Mouse (Mus musculus): ENCODE measurements around the gene Nop10. TPM values are rescaled to one million over a fixed set of nuclear protein-coding genes. Genes with fewer than 3 reads are reported as not detected.

The Nop10 gene
- 33.2 TPM for polyA plus RNA-seq (2014; fragmentation: Illumina TruSeq; extraction: RNeasy Lipid Tissue Mini Kit (QIAGEN cat#74804))

DNA sequence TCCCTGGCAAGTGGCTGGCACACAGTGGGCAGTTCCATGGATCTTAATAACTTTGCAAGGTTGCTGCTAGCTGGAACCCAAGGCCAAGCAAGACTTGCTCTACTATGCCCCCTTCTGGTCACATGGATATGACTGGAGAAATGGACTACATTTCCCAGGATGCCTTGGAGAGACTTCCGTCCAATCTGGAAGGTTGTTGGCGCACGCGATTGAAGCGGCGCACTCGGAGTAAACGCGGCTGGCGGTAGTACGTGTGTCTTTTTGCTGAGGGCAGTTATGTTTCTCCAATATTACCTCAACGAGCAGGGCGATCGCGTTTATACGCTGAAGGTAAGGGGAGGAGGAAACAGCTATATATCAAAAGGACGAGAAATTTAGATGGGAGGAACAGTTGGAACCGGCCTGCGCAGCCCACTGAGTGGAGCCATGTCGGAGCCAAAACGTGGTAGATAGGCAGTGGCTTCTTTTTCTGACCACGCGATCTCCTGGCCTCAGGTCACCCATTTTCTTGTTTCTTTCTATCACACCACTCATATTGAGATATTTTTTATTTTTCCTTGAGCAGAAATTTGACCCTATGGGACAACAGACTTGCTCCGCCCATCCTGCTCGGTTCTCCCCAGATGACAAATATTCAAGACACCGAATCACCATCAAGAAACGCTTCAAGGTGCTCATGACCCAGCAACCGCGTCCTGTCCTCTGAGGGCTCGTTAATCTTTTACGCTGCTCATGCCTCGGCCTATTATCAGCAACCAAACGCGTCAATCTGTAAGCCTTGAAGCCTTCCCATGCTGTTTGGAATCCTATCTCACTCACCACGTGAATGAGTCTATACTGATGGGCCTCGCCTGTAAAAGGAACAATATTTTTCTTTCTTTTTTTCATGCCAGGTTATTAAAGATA lies at the start of gene Nop10:
Gene Nop10 (plus strand): TSS at position 179 of the 906 bp plus-strand sequence.

DNA sequence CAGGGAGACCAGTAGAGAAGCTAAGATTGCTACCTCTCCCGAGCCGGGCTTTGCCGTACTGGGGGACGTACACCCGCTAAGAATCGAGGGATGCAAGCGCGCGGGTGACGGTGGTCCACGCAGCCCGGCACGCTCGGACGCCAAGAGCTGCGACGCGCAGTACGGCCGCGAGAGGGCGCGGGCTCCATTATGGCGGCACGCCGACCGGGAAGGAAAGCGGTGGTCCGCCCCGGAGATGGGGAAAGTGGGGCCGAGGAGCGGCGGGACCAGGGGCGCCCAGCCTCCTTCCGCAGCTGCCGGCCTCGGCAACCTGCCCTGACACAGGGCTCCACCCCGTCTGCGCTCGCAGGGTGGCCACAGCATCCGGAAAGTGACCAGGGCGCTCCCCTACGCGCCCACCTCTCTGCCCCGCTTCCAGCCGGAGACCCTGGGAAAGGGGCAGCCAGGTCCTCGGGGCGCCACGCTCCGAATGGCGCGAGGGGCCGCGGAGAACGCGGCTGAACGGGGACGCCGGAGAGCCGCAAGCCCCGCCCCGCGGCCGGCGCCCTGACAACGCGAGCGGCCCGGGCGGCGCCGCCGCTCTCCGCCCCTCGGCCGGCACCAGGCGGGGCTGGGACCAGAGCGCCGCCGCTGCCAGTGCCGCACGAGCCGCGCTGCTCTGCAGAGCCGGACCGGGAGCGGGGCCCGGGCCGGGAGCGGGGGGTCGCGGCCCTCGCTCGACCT lies 22.4 kb upstream of the Nop10 start, which contains the start of gene Lpcat4:
Gene Lpcat4 (plus strand): TSS at position 257 of the 723 bp plus-strand sequence.

DNA sequence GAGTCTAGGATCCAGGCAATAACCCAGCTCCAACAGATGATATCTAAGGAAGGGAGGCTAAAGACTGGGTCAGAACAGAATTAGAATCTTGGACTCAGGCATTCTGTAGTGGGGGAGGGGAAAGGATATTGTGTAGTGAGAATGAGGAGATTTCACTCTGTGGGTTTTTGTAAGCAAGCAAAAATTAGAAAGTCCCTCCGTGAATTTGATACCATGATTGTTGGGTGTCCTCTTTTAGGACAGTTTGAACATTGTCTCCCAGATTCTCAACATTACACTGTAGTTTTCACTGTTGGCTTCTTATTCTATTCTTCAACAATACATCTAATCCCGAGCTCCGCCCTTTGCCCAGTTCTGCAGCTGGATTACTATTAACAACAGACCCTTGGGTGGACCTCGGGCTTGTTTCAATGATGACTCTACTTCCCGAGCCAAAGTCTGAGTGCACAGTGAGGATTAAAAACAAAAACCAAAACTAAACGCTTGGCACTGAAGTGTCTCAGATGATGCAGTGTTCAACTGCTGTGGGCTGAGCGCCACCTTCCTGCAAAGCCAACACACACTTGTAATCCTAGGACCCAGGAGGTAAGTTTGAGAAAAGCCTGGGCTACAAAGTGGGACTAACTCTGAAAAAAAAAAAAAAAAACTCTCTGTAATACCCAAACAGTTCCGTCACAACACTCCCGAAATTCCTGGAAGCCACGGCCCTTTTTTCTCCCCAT lies 2.3 kb upstream of the Nop10 start, which contains the start of gene Nutm1:
Gene Nutm1 (minus strand): TSS at position 51 of the 722 bp plus-strand sequence.

DNA sequence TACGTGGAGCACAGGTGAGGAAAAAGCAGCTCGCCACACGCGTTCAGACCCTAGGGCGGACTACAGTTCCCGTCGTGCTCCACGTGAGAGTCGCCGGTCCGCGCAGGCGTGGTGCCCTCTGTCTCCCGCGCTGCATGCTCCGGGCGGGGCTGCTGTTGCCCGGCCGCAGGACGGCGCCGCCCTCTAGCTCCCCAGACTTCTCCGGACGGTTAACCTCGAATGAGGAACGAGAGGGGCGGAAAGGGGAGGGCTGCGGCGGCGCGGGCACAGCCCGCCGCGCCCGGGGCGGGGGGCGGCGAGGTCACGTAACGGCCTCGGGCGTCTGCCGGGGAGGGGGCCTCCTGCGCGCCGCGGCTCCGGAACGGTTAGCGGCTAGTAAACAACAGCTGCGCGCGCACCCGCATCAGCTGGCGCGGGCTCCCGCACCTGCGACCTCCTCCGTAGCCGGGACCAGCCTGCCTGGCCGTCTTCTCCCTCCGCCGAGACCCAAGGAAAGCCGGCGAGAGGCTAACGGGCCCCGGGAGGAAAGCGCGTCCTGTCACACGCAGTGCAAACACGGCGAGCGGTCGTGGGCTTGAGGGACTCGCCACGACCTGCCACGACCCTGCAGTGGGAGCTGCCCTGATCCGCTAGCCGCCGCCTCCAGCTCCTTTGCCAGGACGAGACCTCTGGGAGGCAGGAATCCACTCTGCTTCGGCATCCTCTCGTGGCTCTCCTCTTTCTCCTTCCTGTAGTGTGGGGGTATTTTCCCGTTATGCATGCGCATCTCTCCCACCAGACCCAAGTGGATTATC lies 3.9 kb downstream of the Nop10 start, which contains the start of gene Slc12a6:
Gene Slc12a6 (plus strand): TSS at position 378 of the 794 bp plus-strand sequence.

DNA sequence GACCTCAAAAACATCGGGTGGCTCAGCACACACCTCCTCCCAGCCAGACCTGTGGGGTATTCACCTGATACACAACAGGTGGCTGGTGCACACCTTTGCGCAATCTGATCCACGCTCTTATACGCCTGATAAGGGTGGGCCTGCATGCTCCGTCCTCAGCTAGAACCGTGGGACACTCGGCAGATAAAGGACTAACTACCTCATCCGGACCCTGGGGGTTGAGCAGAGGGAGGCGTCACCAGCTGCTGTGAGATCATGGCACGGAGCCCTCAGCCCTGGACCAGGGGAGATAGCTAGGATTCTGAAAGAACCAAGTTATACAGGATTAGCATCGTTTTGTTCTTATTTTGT lies 4.5 kb downstream of the Nop10 start, which contains the start of gene Gm21985:
Gene Gm21985 (plus strand): TSS at position 73 of the 351 bp plus-strand sequence.

Other genes with a start within 250 kb of the Nop10 start
- gene Olfr1310, start 249.2 kb upstream of the Nop10 start, polyA plus RNA-seq (2014; fragmentation: Illumina TruSeq; extraction: RNeasy Lipid Tissue Mini Kit (QIAGEN cat#74804)), result not detected
- not detected for gene Olfr1311, start 237.5 kb upstream of the Nop10 start, polyA plus RNA-seq (2014; fragmentation: Illumina TruSeq; extraction: RNeasy Lipid Tissue Mini Kit (QIAGEN cat#74804))
- gene Olfr1312, start 211.7 kb upstream of the Nop10 start, polyA plus RNA-seq (2014; fragmentation: Illumina TruSeq; extraction: RNeasy Lipid Tissue Mini Kit (QIAGEN cat#74804)), result not detected
- not detected for gene Olfr1313, start 184.1 kb upstream of the Nop10 start, polyA plus RNA-seq (2014; fragmentation: Illumina TruSeq; extraction: RNeasy Lipid Tissue Mini Kit (QIAGEN cat#74804))
- gene Olfr1314, start 165.1 kb upstream of the Nop10 start, polyA plus RNA-seq (2014; fragmentation: Illumina TruSeq; extraction: RNeasy Lipid Tissue Mini Kit (QIAGEN cat#74804)), result not detected
- not detected for gene Olfr1315-ps1, start 146.5 kb upstream of the Nop10 start, polyA plus RNA-seq (2014; fragmentation: Illumina TruSeq; extraction: RNeasy Lipid Tissue Mini Kit (QIAGEN cat#74804))
- gene Olfr1316, start 126.9 kb upstream of the Nop10 start, polyA plus RNA-seq (2014; fragmentation: Illumina TruSeq; extraction: RNeasy Lipid Tissue Mini Kit (QIAGEN cat#74804)), result not detected
- gene Olfr1317, start 121.6 kb upstream of the Nop10 start, polyA plus RNA-seq (2014; fragmentation: Illumina TruSeq; extraction: RNeasy Lipid Tissue Mini Kit (QIAGEN cat#74804)), result not detected
- not detected for gene Olfr1318, start 107.7 kb upstream of the Nop10 start, polyA plus RNA-seq (2014; fragmentation: Illumina TruSeq; extraction: RNeasy Lipid Tissue Mini Kit (QIAGEN cat#74804))
- gene Lpcat4, start 22.5 kb upstream of the Nop10 start, polyA plus RNA-seq (2014; fragmentation: Illumina TruSeq; extraction: RNeasy Lipid Tissue Mini Kit (QIAGEN cat#74804)), result not detected
- gene Nutm1, start 2.6 kb upstream of the Nop10 start, polyA plus RNA-seq (2014; fragmentation: Illumina TruSeq; extraction: RNeasy Lipid Tissue Mini Kit (QIAGEN cat#74804)), result 0.14 TPM
- gene Slc12a6, start 3.9 kb downstream of the Nop10 start, polyA plus RNA-seq (2014; fragmentation: Illumina TruSeq; extraction: RNeasy Lipid Tissue Mini Kit (QIAGEN cat#74804)), result 93.0 TPM
- gene Gm21985, start 4.4 kb downstream of the Nop10 start, polyA plus RNA-seq (2014; fragmentation: Illumina TruSeq; extraction: RNeasy Lipid Tissue Mini Kit (QIAGEN cat#74804)), result 2.7 TPM
- 68.4 TPM for gene Emc4, start 106.1 kb downstream of the Nop10 start, polyA plus RNA-seq (2014; fragmentation: Illumina TruSeq; extraction: RNeasy Lipid Tissue Mini Kit (QIAGEN cat#74804))
- gene Katnbl1, start 117.3 kb downstream of the Nop10 start, polyA plus RNA-seq (2014; fragmentation: Illumina TruSeq; extraction: RNeasy Lipid Tissue Mini Kit (QIAGEN cat#74804)), result 91.2 TPM
- gene Emc7, start 193.1 kb downstream of the Nop10 start, polyA plus RNA-seq (2014; fragmentation: Illumina TruSeq; extraction: RNeasy Lipid Tissue Mini Kit (QIAGEN cat#74804)), result 52.8 TPM
- not detected for gene Chrm5, start 218.8 kb downstream of the Nop10 start, polyA plus RNA-seq (2014; fragmentation: Illumina TruSeq; extraction: RNeasy Lipid Tissue Mini Kit (QIAGEN cat#74804))
- 9.8 TPM for gene Aven, start 231.0 kb downstream of the Nop10 start, polyA plus RNA-seq (2014; fragmentation: Illumina TruSeq; extraction: RNeasy Lipid Tissue Mini Kit (QIAGEN cat#74804))